In the genomic region with DNA sequence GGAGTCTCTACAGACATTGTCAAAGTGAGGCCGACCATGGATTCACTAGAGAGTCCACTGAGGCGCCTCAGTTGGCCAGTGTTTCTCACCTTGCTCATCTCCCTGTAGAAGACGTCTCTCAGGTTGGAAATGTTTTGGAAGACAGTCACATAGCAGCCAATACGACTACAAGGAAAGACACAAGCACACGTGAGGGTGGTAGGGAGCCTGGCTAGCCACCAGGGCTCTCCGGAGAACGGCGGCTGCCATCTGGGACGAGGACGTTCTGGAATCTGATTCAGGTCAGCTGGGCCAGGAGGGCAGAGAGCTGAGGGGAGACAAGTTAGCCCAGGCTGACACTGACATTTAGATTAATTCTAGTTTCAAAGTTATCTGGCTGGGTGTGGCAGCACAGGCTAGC, we compare ENCODE assay signal across 17 mouse cellular contexts. TPM values are rescaled to one million over a fixed set of nuclear protein-coding genes. Genes with fewer than 3 reads are reported as not detected.
DNase-seq lines count a peak whose midpoint lies in the region.
"Had no signal": no experiment of that assay in that cellular context is flagged by ENCODE, and none has a peak within 500 bp of the region (broad histone marks: within the 10 kb centered on the region; RNA-seq: fewer than 3 reads in every experiment).

No protein-coding gene starts in this region.

- peak; percentile 43 for DNase-seq in cerebellum, adult 11-12 months
- DNase-seq in cerebellum, postnatal 4 days (ENCODE audit: low spot score in 2 of 2) = no peak
- peak; percentile 25 for DNase-seq in cerebellum, adult 8-10 months
- peak; percentile 50 to 51 for DNase-seq in cerebellum, postnatal 10 days
- DNase-seq in cerebellum, postnatal 36 days = peak; percentile 34 to 50
- DNase-seq in right cerebral cortex, adult 18-20 months = no peak
- no peak for DNase-seq in heart, postnatal 36 days
- no peak for DNase-seq in neural tube, embryonic 10.5 days (ENCODE audit: extremely low spot score, low spot score)
- DNase-seq: adrenal gland, postnatal 14 days; B cell, adult 2 months; gastrocnemius, postnatal 10 days; gastrocnemius, postnatal 36 days; heart, adult 11 months; heart, postnatal 10 days; heart, postnatal 4 days; kidney, adult 18-20 months; kidney, adult 9 months had no signal

- intact Hi-C loops in heart, postnatal 36 days (cut with DNase I) = no loop called here

RNA-seq across cellular contexts. Expression of gene Smagp, which starts 13.4 kb away (rescaled TPM):
- 10 to 100 TPM; 13.7 to 15.8 TPM for total RNA-seq in heart, postnatal 36 days (2021)

RNA-seq across cellular contexts. Expression of gene Bin2, which starts 19.2 kb away (rescaled TPM):
- 1 to 10 TPM; 1.6 TPM for total RNA-seq in heart, postnatal 36 days (2021)

RNA-seq across cellular contexts. Expression of gene Dazap2, which starts 35.0 kb away (rescaled TPM):
- 100 to 1,000 TPM; 161 to 177 TPM for total RNA-seq in heart, postnatal 36 days (2021)

RNA-seq across cellular contexts. Expression of gene Cela1, which starts 37.6 kb away (rescaled TPM):
- total RNA-seq in heart, postnatal 36 days (2021) = under 1 TPM in 1 of 2 experiments, not detected in 1; 0.98 TPM
- total RNA-seq: gastrocnemius, postnatal 36 days; heart, postnatal 4 days had no signal

RNA-seq across cellular contexts. Expression of gene Pou6f1, which starts 50.3 kb away (rescaled TPM):
- total RNA-seq in heart, postnatal 36 days (2021) = 10 to 100 TPM; 10.8 to 13.3 TPM

Comparison
In these comparisons a context has a peak if more than half of its experiments do, and no peak if none do; other contexts are left out.
1. DNase-seq: peak in cerebellum, adult 11-12 months (single experiment), cerebellum, adult 8-10 months (single experiment), cerebellum, postnatal 10 days (2 of 2) and cerebellum, postnatal 36 days (2 of 2); none in cerebellum, postnatal 4 days (0 of 2), right cerebral cortex, adult 18-20 months (single experiment), heart, postnatal 36 days (0 of 2) and neural tube, embryonic 10.5 days (single experiment).